Mouse (Mus musculus): Measurements from ENCODE around the gene Fam53b. TPM values are rescaled to one million over a fixed set of nuclear protein-coding genes. Genes with fewer than 3 reads are reported as not detected.

Gene Fam53b
- polyA plus RNA-seq, 1 experiment = 10.4 TPM

DNA sequence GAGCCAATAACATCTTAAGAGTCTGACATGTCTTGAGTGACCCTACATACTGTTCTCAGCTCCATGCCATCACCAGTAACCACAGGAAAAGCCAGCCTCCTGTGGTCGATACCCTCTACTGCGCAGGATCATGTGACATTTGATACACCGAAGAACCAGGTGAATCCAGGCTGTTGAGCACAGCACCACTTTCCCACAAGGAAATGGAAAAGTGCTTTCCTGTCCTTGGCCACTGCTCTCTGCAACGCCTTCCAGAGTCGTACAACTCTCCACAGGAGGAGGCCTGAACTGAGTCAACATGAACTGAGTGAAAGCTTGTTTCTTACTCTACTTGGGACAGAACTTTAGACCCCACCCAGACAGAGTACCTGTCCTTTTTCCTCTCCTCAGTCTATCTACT, 12.2 kb downstream of the Fam53b start:
- Histone ChIP-seq H3K9me3 (replicated peaks; ENCODE audit: control insufficient read depth, insufficient read depth, low read length, poor library complexity, severe bottlenecking) (no peaks in the 10 kb centered on the region), H3K27me3 (ENCODE audit: control insufficient read depth, insufficient read depth, low read length, poor library complexity, severe bottlenecking) (no peaks in the 10 kb centered on the region), H3K27ac (ENCODE audit: insufficient read depth, low read length) (no peak overlapping the region), H3K9ac (ENCODE audit: low read depth, poor library complexity, severe bottlenecking) (no peak overlapping the region), H3K36me3 (ENCODE audit: control insufficient read depth, insufficient read depth, low read length, poor library complexity, severe bottlenecking) (no peaks in the 10 kb centered on the region), H3K4me1 (ENCODE audit: control insufficient read depth, insufficient read depth, low read length) (no peaks in the 10 kb centered on the region), H3K4me3 (ENCODE audit: low read depth, low read length) (no peak overlapping the region)
- TF ChIP-seq EP300 (IDR thresholded peaks at IDR 0.05; ENCODE audit: insufficient read depth, low read depth, low read length) = no peak

DNA sequence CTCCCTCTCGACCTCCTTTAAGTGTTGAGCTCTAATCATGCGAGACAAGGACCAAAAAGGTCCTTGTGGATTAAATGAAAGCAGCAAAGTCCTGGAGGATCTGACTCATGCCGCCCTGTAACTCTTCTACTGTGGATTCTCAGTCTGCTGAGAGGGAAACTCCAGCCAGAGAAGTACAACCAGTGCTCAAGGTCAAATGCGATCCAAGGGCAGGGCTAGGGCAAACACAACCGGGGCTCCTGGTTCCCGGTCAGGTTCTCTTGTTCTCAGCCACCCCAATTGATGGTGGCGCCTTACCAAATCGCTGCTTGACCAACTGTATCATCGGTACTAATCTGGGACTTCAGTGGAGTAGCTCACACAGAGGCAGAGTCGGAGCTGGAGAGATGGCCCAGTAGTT, 12.8 kb downstream of the Fam53b start:
- Histone ChIP-seq H3K9me3 (replicated peaks; ENCODE audit: control insufficient read depth, insufficient read depth, low read length, poor library complexity, severe bottlenecking) (no peaks in the 10 kb centered on the region), H3K36me3 (ENCODE audit: control insufficient read depth, insufficient read depth, low read length, poor library complexity, severe bottlenecking) (no peaks in the 10 kb centered on the region), H3K27ac (ENCODE audit: insufficient read depth, low read length) (no peak overlapping the region), H3K27me3 (ENCODE audit: control insufficient read depth, insufficient read depth, low read length, poor library complexity, severe bottlenecking) (no peaks in the 10 kb centered on the region), H3K9ac (ENCODE audit: low read depth, poor library complexity, severe bottlenecking) (no peak overlapping the region), H3K4me3 (ENCODE audit: low read depth, low read length) (no peak overlapping the region), H3K4me1 (ENCODE audit: control insufficient read depth, insufficient read depth, low read length) (no peaks in the 10 kb centered on the region)
- TF ChIP-seq EP300 (IDR thresholded peaks at IDR 0.05; ENCODE audit: insufficient read depth, low read depth, low read length) = no peak
- TF ChIP-seq POLR2A (IDR thresholded peaks at IDR 0.05; ENCODE audit: insufficient read depth, low read length) = no peak
- no peak for TF ChIP-seq CTCF (IDR thresholded peaks at IDR 0.05; ENCODE audit: low read depth, low read length)

DNA sequence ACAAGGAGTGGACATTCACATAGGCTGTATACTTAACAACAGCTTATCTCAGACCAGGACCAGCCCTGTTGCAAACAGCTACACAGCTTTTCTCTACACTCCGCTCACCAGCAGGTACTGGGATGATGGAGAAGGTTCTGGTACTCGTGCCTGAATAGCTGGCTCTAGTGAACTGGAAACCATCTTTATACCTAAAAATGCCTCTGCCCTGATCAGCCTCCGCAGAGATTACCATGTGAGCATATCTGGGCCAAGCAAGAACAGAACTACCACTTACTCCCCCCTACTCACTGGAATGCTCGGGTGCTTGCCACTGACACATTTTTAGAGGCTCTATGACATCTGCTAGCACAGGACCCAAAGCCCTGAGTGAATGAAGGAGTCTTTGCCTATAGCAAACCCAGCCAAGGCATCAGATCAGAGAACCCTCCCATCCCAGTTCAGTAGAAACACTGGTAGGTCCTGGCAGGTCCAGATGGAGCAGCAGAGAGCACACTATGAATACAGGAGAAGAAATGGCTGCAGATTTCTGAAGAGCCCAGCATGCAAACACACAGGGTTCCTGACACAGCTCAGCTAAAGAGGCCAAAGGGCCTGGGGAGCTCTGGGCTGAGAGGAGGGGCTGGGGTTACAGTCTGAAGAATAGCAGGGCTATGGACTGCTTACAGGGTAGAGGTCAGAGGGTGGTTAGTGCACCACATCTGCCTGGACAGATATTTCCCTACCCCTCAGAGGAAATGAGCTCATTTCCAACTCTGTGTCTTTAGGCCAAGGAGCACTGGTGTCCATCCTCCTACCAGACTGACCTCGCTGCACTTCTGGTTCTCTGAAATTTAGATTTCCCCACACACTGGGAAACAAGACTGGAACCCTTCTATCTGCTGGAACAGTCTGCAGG, 14.3 kb downstream of the Fam53b start:
- Histone ChIP-seq H3K27me3 (ENCODE audit: control insufficient read depth, insufficient read depth, low read length, poor library complexity, severe bottlenecking) (no peaks in the 10 kb centered on the region), H3K4me3 (ENCODE audit: low read depth, low read length) (no peak overlapping the region), H3K9me3 (replicated peaks; ENCODE audit: control insufficient read depth, insufficient read depth, low read length, poor library complexity, severe bottlenecking) (no peaks in the 10 kb centered on the region), H3K36me3 (ENCODE audit: control insufficient read depth, insufficient read depth, low read length, poor library complexity, severe bottlenecking) (no peaks in the 10 kb centered on the region), H3K9ac (ENCODE audit: low read depth, poor library complexity, severe bottlenecking) (no peak overlapping the region), H3K27ac (ENCODE audit: insufficient read depth, low read length) (no peak overlapping the region), H3K4me1 (ENCODE audit: control insufficient read depth, insufficient read depth, low read length) (no peaks in the 10 kb centered on the region)
- no peak for TF ChIP-seq POLR2A (IDR thresholded peaks at IDR 0.05; ENCODE audit: insufficient read depth, low read length)
- TF ChIP-seq EP300 (IDR thresholded peaks at IDR 0.05; ENCODE audit: insufficient read depth, low read depth, low read length) = no peak
- no peak for TF ChIP-seq CTCF (IDR thresholded peaks at IDR 0.05; ENCODE audit: low read depth, low read length)

DNA sequence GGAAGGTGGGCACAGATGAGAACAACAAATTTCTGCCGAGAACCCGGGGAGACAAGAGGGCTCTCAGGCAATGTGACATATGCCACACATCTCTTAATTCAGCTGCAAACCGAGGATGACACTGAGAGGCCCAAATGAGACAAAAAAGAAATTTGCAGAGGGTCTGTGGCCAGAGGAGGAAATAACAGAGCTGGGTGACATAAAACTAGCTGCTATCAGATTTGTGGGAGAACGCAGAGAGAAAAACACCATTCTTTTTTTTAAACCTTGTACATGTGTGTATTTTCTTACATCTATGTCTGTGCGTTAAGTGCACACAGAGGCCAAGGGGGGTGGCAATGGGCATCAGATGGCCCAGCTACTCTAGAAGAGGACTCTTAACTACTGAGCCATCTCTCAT, 18.5 kb downstream of the Fam53b start:
- H3K27ac ChIP-seq (ENCODE audit: insufficient read depth, low read length) = no peak overlapping the region
- H3K9me3 ChIP-seq (replicated peaks; ENCODE audit: control insufficient read depth, insufficient read depth, low read length, poor library complexity, severe bottlenecking) = no peaks in the 10 kb centered on the region
- no peak overlapping the region for H3K9ac ChIP-seq (ENCODE audit: low read depth, poor library complexity, severe bottlenecking)
- no peaks in the 10 kb centered on the region for H3K27me3 ChIP-seq (ENCODE audit: control insufficient read depth, insufficient read depth, low read length, poor library complexity, severe bottlenecking)
- TF ChIP-seq POLR2A (IDR thresholded peaks at IDR 0.05; ENCODE audit: insufficient read depth, low read length) = no peak
- no peak for TF ChIP-seq CTCF (IDR thresholded peaks at IDR 0.05; ENCODE audit: low read depth, low read length)
- no peak for TF ChIP-seq EP300 (IDR thresholded peaks at IDR 0.05; ENCODE audit: insufficient read depth, low read depth, low read length)
- H3K4me1 ChIP-seq (ENCODE audit: control insufficient read depth, insufficient read depth, low read length) = peaks cover 2% of the 10 kb centered on the region
- no peaks in the 10 kb centered on the region for H3K36me3 ChIP-seq (ENCODE audit: control insufficient read depth, insufficient read depth, low read length, poor library complexity, severe bottlenecking)
- H3K4me3 ChIP-seq (ENCODE audit: low read depth, low read length) = no peak overlapping the region

DNA sequence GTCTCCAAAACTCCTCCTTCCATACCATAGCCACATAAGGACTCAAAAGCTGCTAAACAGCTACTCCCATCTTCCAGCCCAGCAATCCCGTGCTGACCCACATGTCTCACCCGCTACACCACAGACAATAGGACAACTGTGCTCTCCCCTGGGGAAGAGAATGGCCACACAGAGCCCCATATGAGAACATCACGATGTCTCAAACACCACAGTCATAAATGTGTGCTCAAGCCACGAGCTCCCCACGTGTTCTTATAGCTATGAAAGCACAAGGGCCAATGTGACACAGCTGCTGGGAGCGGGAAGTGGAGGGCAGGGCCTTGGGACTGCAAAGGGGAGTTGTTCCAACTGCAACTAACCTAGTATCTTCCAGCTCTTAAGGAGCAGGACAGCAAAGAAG, 20.2 kb downstream of the Fam53b start:
- Histone ChIP-seq H3K36me3 (ENCODE audit: control insufficient read depth, insufficient read depth, low read length, poor library complexity, severe bottlenecking) (no peaks in the 10 kb centered on the region), H3K4me1 (ENCODE audit: control insufficient read depth, insufficient read depth, low read length) (peaks cover 2% of the 10 kb centered on the region), H3K27ac (ENCODE audit: insufficient read depth, low read length) (no peak overlapping the region), H3K4me3 (ENCODE audit: low read depth, low read length) (no peak overlapping the region), H3K9me3 (replicated peaks; ENCODE audit: control insufficient read depth, insufficient read depth, low read length, poor library complexity, severe bottlenecking) (no peaks in the 10 kb centered on the region), H3K9ac (ENCODE audit: low read depth, poor library complexity, severe bottlenecking) (no peak overlapping the region), H3K27me3 (ENCODE audit: control insufficient read depth, insufficient read depth, low read length, poor library complexity, severe bottlenecking) (no peaks in the 10 kb centered on the region)
- TF ChIP-seq POLR2A (IDR thresholded peaks at IDR 0.05; ENCODE audit: insufficient read depth, low read length) = no peak
- TF ChIP-seq CTCF (IDR thresholded peaks at IDR 0.05; ENCODE audit: low read depth, low read length) = no peak
- TF ChIP-seq EP300 (IDR thresholded peaks at IDR 0.05; ENCODE audit: insufficient read depth, low read depth, low read length) = no peak

DNA sequence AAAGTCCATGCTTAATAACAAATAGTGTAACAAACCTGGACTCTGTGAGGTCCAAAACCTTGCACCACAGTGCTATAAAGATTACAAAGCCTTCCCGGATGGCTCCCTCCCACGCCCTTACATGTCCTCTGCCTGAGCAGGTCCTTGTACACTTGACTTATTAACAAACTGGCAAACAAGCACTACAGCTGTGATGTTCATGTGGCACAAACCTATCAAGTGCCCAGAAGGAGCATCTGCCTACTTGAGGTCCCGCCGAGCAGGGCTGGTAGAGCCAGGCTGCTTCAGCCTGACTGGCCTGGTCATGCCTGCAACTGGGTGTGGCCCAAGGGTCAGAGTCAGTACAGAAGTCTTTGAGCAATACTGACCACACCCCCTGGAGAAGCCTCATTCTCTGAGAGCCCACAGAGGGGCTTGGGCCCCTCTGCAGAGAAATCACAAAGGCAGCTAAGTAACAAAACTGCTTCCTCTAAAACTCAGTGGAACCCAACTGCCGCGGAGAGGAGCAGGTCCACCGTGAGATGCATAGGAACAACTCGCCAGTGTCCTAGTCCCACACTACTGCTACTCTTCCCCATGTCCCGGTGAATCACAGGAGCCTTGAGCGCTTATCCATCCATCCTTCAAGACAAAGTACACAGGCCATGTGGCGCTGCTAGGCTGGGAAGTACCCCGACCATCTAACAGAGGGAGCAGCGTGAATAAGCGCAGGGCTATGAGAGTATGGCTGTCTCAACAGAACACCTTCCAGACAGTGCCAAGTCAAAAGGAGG, 23.1 kb downstream of the Fam53b start:
- H3K4me1 ChIP-seq (ENCODE audit: control insufficient read depth, insufficient read depth, low read length) = peaks cover 2% of the 10 kb centered on the region
- no peak overlapping the region for H3K27ac ChIP-seq (ENCODE audit: insufficient read depth, low read length)
- no peaks in the 10 kb centered on the region for H3K27me3 ChIP-seq (ENCODE audit: control insufficient read depth, insufficient read depth, low read length, poor library complexity, severe bottlenecking)
- no peaks in the 10 kb centered on the region for H3K36me3 ChIP-seq (ENCODE audit: control insufficient read depth, insufficient read depth, low read length, poor library complexity, severe bottlenecking)
- no peak overlapping the region for H3K4me3 ChIP-seq (ENCODE audit: low read depth, low read length)
- H3K9me3 ChIP-seq (replicated peaks; ENCODE audit: control insufficient read depth, insufficient read depth, low read length, poor library complexity, severe bottlenecking) = no peaks in the 10 kb centered on the region
- H3K9ac ChIP-seq (ENCODE audit: low read depth, poor library complexity, severe bottlenecking) = no peak overlapping the region
- TF ChIP-seq CTCF (IDR thresholded peaks at IDR 0.05; ENCODE audit: low read depth, low read length) (no peak), EP300 (IDR thresholded peaks at IDR 0.05; ENCODE audit: insufficient read depth, low read depth, low read length) (0 out of 2 replicates have a peak, but pooled peaks have one; percentile 14)

Measured in ES-Bruce4 (cell line).